Mouse (Mus musculus): ENCODE measurements around the gene Fsd1.

DNA sequence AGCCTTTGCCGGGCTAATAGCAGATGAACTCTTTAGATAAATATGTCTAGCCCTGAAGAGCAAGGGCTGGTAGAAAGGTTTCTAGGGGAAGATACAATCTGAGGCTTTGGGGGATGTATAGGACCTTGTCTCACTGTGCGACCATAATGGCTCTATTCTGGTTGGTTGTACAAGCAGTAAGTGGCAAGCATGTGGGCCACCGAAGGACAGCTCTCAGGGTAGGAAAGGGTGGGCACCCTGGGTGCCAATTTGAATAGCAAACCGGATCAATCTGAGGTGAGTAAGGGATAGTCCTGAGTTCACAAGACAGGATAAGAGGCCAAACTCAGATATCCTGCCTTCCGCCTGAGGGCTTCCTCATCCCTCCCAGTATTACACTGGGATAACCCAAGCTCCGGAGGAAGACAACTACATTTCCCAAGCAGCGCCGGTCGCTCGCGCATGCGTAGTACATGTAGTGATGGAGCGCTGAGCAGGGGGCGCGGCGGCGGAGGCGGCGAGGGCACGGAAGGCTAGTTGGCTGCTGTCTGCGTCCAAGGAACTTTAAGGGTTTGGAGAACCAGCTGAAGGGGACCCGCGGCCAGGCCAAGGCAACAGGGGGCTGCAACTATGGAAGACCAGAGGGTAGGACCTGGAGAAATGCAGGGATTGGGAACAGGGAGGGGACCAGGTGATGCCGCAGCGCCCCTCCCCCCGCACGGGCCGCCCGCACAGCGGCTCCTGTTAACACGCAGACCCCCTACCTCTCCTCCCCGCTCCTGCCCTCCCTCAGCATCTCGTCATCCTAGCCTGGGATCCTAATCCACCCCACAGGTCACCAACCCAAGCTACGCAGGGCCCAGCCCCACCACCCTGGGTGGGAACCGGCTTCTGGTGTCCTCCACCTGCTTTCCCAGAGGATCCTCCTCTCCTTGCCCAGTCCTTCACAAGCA, at the start of gene Fsd1:
- TF ChIP-seq POLR2A (IDR thresholded peaks at IDR 0.05; ENCODE audit: insufficient read length, low read depth) (no peak), TCF3 (IDR thresholded peaks at IDR 0.05; ENCODE audit: insufficient read length, low read depth) (no peak), E2F4 (IDR thresholded peaks at IDR 0.05; ENCODE audit: insufficient read depth) (no peak), MYOG (IDR thresholded peaks at IDR 0.05; ENCODE audit: control insufficient read depth in 1 of 3, insufficient read depth in 1 of 3, insufficient read length in 2 of 3, low read depth in 2 of 3) (no peak), USF1 (IDR thresholded peaks at IDR 0.05; ENCODE audit: low read depth) (no peak), POLR2AphosphoS2 (IDR thresholded peaks at IDR 0.05; ENCODE audit: insufficient read length, low read depth) (no peak)

Measured in myocyte (in vitro differentiated cells).